In the genomic region with DNA sequence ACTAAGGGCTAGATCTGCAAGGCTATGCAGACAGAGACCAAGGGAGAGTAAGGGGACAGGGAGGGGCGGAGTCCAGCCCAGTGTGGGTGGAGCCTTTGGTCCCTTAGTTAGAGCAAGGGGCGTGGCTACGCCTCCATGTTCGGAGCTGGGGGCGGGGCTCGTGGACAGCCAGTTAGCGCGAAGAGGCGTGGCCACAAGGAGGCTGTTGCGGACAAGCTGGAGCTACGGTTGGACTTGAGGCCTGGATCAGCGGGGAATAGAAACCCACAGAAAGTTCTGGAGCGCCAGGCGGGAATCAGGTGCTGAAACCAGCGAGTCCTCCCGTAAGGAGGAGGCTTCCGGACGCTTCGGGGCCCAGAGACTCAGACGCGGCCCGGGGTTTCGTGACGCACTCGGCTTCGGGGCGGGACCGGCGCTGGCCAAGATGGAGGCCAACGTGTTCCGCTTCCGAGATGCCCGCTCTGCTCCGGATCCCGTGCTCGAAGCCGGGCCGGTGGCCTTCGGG, we compare ENCODE assay signal across 8 mouse cellular contexts. TPM values are rescaled to one million over a fixed set of nuclear protein-coding genes. Genes with fewer than 3 reads are reported as not detected.
DNase-seq lines count a peak whose midpoint lies in the region; ATAC-seq lines count a peak whose summit lies in the region.

TSS of gene Actr5 (plus strand) at position 171 of the 505 bp plus-strand sequence.

- H3K9ac ChIP-seq in hindbrain, embryonic 12.5 days = peak within 1 kb of the TSS; percentile 88

- H3K36me3 ChIP-seq in hindbrain, embryonic 12.5 days = peaks cover 18% of the 10 kb centered on the region

- peaks cover 20% of the 10 kb centered on the region for H3K27me3 ChIP-seq in hindbrain, embryonic 12.5 days

- peak within 1 kb of the TSS; percentile 85 for H3K27ac ChIP-seq in hindbrain, embryonic 12.5 days

- peak within 1 kb of the TSS; percentile 73 for H3K4me2 ChIP-seq in hindbrain, embryonic 12.5 days (replicated peaks)

- DNase-seq in NIH3T3 (ENCODE audit: low read depth) = peak; percentile 99
- peak; percentile 96 to 98 for DNase-seq in cerebellum, postnatal 10 days
- peak; percentile 87 to 90 for DNase-seq in frontal cortex, postnatal 10 days (ENCODE audit: low spot score in 2 of 2)
- DNase-seq in layer of hippocampus, postnatal 14 days (ENCODE audit: low spot score in 2 of 2) = peak; percentile 88 to 93
- DNase-seq in lung, postnatal 14 days = peak; percentile 94
- peak; percentile 85 for DNase-seq in retina, adult 2 months (ENCODE audit: low read depth, low spot score)
- DNase-seq in thymus, postnatal 36 days = peak; percentile 94

- H3K9me3 ChIP-seq in hindbrain, embryonic 12.5 days (replicated peaks) = no peaks in the 10 kb centered on the region

- peak; percentile 92 for ATAC-seq in hindbrain, embryonic 12.5 days (ENCODE audit: low FRiP score)

- H3K4me1 ChIP-seq in hindbrain, embryonic 12.5 days = peaks cover 21% of the 10 kb centered on the region

- H3K4me3 ChIP-seq in hindbrain, embryonic 12.5 days = peak within 1 kb of the TSS; percentile 90

- under 1% methylated on average over 39 of the region's 39 CpGs for WGBS in hindbrain, embryonic 12.5 days

RNA-seq across cellular contexts. Expression of gene Actr5, which starts in this region (rescaled TPM):
- polyA plus RNA-seq in hindbrain, embryonic 12.5 days (2016; fragmentation: Nextera tagmentation; extraction: Ambion mirVana) = 21.1 and 23.7 TPM in 2 replicates
- total RNA-seq in layer of hippocampus, postnatal 14 days (2021) = 10 to 100 TPM; 10.2 to 10.9 TPM

Comparison
In these comparisons a context has a peak if more than half of its experiments do, and no peak if none do; other contexts are left out.
1. Peak in every context shown above with its lines: DNase-seq, ATAC-seq, H3K4me3 ChIP-seq and H3K27ac ChIP-seq.